Mouse (Mus musculus): ENCODE data around the gene Oxt.

Gene Oxt

GRCm38 (mm10) chr2:130579791-130580190 is 3.8 kb downstream of the Oxt start:
- DNase-seq (ENCODE audit: low spot score) = no peak

GRCm38 (mm10) chr2:130581201-130581600 is 5.2 kb downstream of the Oxt start:
- no peak for DNase-seq (ENCODE audit: low spot score)

- DNase-seq (ENCODE audit: low spot score) = no peak
Observed at GRCm38 (mm10) chr2:130582552-130582951, 6.6 kb downstream of the Oxt start, which contains the start of gene Avp. Gene Avp (minus strand): TSS chr2:130582554.

GRCm38 (mm10) chr2:130583902-130584560 is 8.1 kb downstream of the Oxt start:
- no peak for DNase-seq (ENCODE audit: low spot score)

- DNase-seq (ENCODE audit: low spot score) = no peak
Observed at GRCm38 (mm10) chr2:130586016-130586415, 10.0 kb downstream of the Oxt start.

GRCm38 (mm10) chr2:130588373-130588772 is 12.4 kb downstream of the Oxt start:
- DNase-seq (ENCODE audit: low spot score) = no peak

- no peak for DNase-seq (ENCODE audit: low spot score)
Observed at GRCm38 (mm10) chr2:130589157-130589556, 13.2 kb downstream of the Oxt start.

- DNase-seq (ENCODE audit: low spot score) = no peak
Observed at GRCm38 (mm10) chr2:130589761-130590160, 13.8 kb downstream of the Oxt start.

GRCm38 (mm10) chr2:130591016-130591415 is 15.0 kb downstream of the Oxt start:
- DNase-seq (ENCODE audit: low spot score) = no peak

GRCm38 (mm10) chr2:130595596-130595995 is 19.6 kb downstream of the Oxt start:
- no peak for DNase-seq (ENCODE audit: low spot score)

GRCm38 (mm10) chr2:130597601-130598010 is 21.6 kb downstream of the Oxt start:
- DNase-seq (ENCODE audit: low spot score) = no peak

GRCm38 (mm10) chr2:130598399-130598798 is 22.4 kb downstream of the Oxt start:
- no peak for DNase-seq (ENCODE audit: low spot score)

GRCm38 (mm10) chr2:130602195-130602594 is 26.2 kb downstream of the Oxt start:
- no peak for DNase-seq (ENCODE audit: low spot score)

GRCm38 (mm10) chr2:130613091-130613490 is 37.1 kb downstream of the Oxt start:
- no peak for DNase-seq (ENCODE audit: low spot score)

GRCm38 (mm10) chr2:130618972-130619371 is 43.0 kb downstream of the Oxt start:
- DNase-seq (ENCODE audit: low spot score) = no peak

Measured in testis, postnatal 10 days (tissue).